Mouse (Mus musculus) limb, embryonic 14.5 days (tissue): ENCODE measurements around the gene Cdh5. TPM values are rescaled to one million over a fixed set of nuclear protein-coding genes. Genes with fewer than 3 reads are reported as not detected.

ENCODE experiments used
- ATAC-seq: fragments of 200-750 bp; cut with Nextera tagmentation; 2 replicates; pipeline ENCODE4 v1.8.0; 2017; ENCODE audit warnings: low read depth, moderate number of reproducible peaks, moderate TSS enrichment; ENCODE audit not compliant: low FRiP score
- DNase-seq: peaks from one replicate; pipeline ENCODE4 v3.0.0-alpha.2; 2015; ENCODE audit warnings: low spot score
- H3K27ac ChIP-seq: fragments of 300-500 bp; sonication (generic); replicated peaks from 2 replicates; pipeline ENCODE4 v1.5.1; 2014; ENCODE audit warnings: low read depth, mild to moderate bottlenecking, low read length, moderate library complexity, mixed read lengths
- H3K27me3 ChIP-seq: fragments of 300-500 bp; sonication (generic); 2 replicates; pipeline ENCODE4 v1.6.1; 2014; ENCODE audit warnings: low read length, mixed read lengths; ENCODE audit not compliant: control insufficient read depth, insufficient read depth
- H3K36me3 ChIP-seq: fragments of 300-500 bp; sonication (generic); 2 replicates; pipeline ENCODE4 v1.6.1; 2014; ENCODE audit warnings: mild to moderate bottlenecking, low read length, moderate library complexity, mixed read lengths; ENCODE audit not compliant: control insufficient read depth, insufficient read depth
- H3K4me1 ChIP-seq: fragments of 300-500 bp; sonication (generic); 2 replicates; pipeline ENCODE4 v1.6.1; 2014; ENCODE audit warnings: antibody characterized with exemption, low read length, mixed read lengths; ENCODE audit not compliant: control insufficient read depth, insufficient read depth
- H3K4me2 ChIP-seq: fragments of 300-500 bp; sonication (generic); replicated peaks from 2 replicates; pipeline ENCODE4 v1.6.1; 2014; ENCODE audit warnings: low read depth, mild to moderate bottlenecking, low read length, moderate library complexity; ENCODE audit not compliant: severe bottlenecking
- H3K4me3 ChIP-seq: fragments of 300-500 bp; sonication (generic); replicated peaks from 2 replicates; pipeline ENCODE4 v1.5.1; 2014; ENCODE audit warnings: low read length
- H3K9ac ChIP-seq: fragments of 300-500 bp; sonication (generic); 2 replicates; pipeline ENCODE4 v1.6.1; 2014; ENCODE audit warnings: mild to moderate bottlenecking, low read depth, low read length, moderate library complexity; ENCODE audit not compliant: severe bottlenecking
- H3K9me3 ChIP-seq: fragments of 300-500 bp; sonication (generic); 2 replicates; pipeline ENCODE4 v1.6.1; 2016; ENCODE audit warnings: low read length; ENCODE audit not compliant: control insufficient read depth
- POLR2A ChIP-seq: fragments of 200-500 bp; IDR thresholded peaks from 2 replicates; pipeline ENCODE4 v1.8.0; 2012; ENCODE audit warnings: inconsistent platforms, mild to moderate bottlenecking, moderate library complexity, borderline replicate concordance; ENCODE audit not compliant: insufficient read depth, insufficient read length; ENCODE audit errors: extremely low read depth
- WGBS: fragments of 180-500 bp; shearing (Covaris S2); extraction: QIAGEN DNeasy Blood & Tissue Kit; methylation state at CpG from one replicate; pipeline ENCODE4 v1.1.7; 2014; 5-methylcytosine and 5-hydroxymethylcytosine counted together
- polyA plus RNA-seq, 2 experiments: library from polyadenylated mRNA; depleted of rRNA in 1 of 2; stranded (reverse) in 1 of 2; unstranded in 1 of 2; fragments of >200 nt; fragmentation: Nextera tagmentation in 1 of 2; extraction: Ambion mirVana in 1 of 2; gene quantifications; 2 replicates each; pipeline versions ENCODE4 v1.2.1 to v1.2.3; 2012 to 2014

Cdh5 gene
- polyA plus RNA-seq, 2 experiments, result 34.6 to 58.0 TPM

DNA sequence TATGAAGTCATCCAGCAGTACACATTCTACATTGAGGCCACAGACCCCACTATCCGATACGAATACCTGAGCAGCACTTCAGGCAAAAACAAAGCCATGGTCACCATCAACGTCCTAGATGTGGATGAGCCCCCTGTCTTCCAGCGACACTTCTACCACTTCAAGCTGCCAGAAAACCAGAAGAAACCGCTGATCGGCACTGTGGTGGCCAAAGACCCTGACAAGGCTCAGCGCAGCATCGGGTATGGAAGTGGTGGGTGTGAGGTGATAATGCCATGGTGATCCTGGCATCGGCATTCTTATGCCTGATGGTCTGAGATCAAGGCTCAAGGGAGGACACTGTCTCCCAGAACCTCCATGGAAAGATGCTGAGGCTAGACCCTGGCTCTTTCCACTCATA, 29.5 kb downstream of the Cdh5 start:
- no peak for DNase-seq
- no peak for ATAC-seq
- no peaks in the 10 kb centered on the region for H3K4me1 ChIP-seq
- no peak overlapping the region for H3K4me3 ChIP-seq
- no peaks in the 10 kb centered on the region for H3K36me3 ChIP-seq
- H3K27ac ChIP-seq, result no peak overlapping the region
- no peak overlapping the region for H3K4me2 ChIP-seq
- TF ChIP-seq POLR2A, result no peak
- no peaks in the 10 kb centered on the region for H3K9me3 ChIP-seq
- no peaks in the 10 kb centered on the region for H3K27me3 ChIP-seq
- no peak overlapping the region for H3K9ac ChIP-seq
- 93% methylated on average over 9 of the region's 9 CpGs for WGBS

DNA sequence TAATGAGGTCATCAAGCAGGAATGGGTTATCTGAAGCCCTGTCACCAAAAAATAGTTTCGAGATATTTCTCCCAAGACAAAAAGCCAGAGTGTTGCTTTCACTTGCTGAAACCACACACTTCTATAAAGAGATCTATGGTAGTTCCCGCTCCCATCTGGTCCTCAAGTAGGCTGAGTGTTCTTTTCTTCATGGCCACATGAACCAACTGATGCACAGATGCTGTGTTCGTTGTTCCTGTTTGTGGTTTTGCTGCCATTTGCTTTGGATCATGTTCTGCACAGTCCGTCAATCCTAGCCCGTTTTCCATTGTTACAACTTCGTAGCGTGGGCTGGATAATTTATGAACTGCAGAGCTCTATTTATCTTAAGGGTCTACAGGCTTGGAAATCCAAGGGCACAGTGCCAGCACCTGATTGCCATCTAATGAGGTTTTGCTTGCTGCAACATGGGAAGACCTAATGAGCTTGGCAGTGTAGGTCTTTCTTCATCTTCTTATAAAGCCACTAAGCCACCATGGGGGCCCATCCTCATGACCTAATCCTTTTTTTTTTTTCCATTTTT, 30.1 kb downstream of the Cdh5 start:
- H3K4me3 ChIP-seq, result no peak overlapping the region
- H3K4me2 ChIP-seq, result no peak overlapping the region
- H3K36me3 ChIP-seq, result no peaks in the 10 kb centered on the region
- H3K27ac ChIP-seq, result no peak overlapping the region
- no peaks in the 10 kb centered on the region for H3K4me1 ChIP-seq
- TF ChIP-seq POLR2A, result no peak
- WGBS, result 68% methylated on average over 7 of the region's 7 CpGs
- no peak overlapping the region for H3K9ac ChIP-seq
- H3K9me3 ChIP-seq, result no peaks in the 10 kb centered on the region
- DNase-seq (no peak), ATAC-seq (no peak)
- no peaks in the 10 kb centered on the region for H3K27me3 ChIP-seq

DNA sequence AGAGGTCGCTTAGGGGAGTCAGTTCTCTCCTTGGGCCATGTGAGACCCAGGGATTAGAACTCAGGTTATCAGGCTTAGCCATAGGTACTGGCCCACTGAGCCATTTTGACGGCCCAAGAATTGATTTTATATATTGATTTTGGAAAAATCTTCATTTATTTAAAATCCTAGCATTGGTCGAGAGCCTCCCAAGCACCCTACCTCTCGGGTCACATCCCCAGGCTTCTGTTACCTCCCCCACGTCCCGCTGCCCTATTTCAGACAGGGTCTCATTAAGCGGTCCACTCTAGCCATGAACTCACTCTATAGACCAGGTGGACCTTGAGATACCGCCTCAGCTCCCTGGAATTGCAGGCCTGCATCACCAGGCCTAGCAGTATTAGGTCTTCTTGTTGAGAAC, 33.1 kb downstream of the Cdh5 start:
- TF ChIP-seq POLR2A, result no peak
- H3K9ac ChIP-seq, result no peak overlapping the region
- H3K27ac ChIP-seq, result no peak overlapping the region
- H3K4me3 ChIP-seq, result no peak overlapping the region
- ATAC-seq (no peak), DNase-seq (no peak)
- H3K4me2 ChIP-seq, result no peak overlapping the region
- H3K36me3 ChIP-seq, result no peaks in the 10 kb centered on the region
- no peaks in the 10 kb centered on the region for H3K9me3 ChIP-seq
- 90% methylated on average over 8 of the region's 8 CpGs for WGBS
- H3K27me3 ChIP-seq, result no peaks in the 10 kb centered on the region
- H3K4me1 ChIP-seq, result no peaks in the 10 kb centered on the region

DNA sequence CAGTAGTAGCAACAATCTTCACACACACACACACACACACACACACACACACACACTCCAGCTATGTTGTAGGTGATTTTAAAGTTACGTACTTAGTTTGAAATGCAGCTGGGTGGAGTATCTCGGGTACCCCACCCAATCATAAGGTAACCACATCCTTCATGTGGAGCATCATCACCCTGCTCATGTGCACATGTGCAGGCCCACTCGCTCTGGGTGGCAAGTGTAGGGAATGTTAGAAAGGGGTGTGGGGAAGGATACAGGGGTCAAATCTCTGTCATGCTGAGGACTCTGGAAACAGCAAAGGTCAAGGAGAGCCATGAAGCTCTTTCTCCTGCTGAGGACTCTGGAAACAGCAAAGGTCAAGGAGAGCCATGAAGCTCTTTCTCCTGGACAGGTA, 34.9 kb downstream of the Cdh5 start:
- no peak for TF ChIP-seq POLR2A
- no peak for DNase-seq
- no peak overlapping the region for H3K27ac ChIP-seq
- WGBS, result 82% methylated on average over 3 of the region's 3 CpGs
- no peaks in the 10 kb centered on the region for H3K9me3 ChIP-seq
- no peaks in the 10 kb centered on the region for H3K27me3 ChIP-seq
- no peak overlapping the region for H3K4me3 ChIP-seq
- no peak overlapping the region for H3K9ac ChIP-seq
- H3K36me3 ChIP-seq, result no peaks in the 10 kb centered on the region
- ATAC-seq, result no peak
- H3K4me1 ChIP-seq, result no peaks in the 10 kb centered on the region
- H3K4me2 ChIP-seq, result no peak overlapping the region

DNA sequence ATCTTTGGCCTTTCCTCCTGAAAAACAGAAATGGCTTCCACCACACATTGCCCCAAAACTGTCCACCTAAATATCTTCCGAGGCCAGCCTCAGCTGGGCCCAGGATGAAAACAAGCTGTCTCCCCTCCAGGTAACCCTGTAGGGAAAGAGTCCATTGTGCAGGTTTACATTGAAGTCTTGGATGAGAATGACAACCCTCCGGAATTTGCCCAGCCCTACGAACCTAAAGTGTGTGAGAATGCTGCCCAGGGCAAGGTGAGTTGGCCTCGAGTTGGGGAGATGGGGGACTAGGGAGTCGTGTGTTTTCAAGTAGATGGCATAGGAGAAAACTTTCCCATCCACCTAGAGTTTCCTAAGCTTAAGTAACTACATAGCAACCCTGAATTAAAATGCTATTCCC, 36.2 kb downstream of the Cdh5 start:
- Histone ChIP-seq H3K27me3 (no peaks in the 10 kb centered on the region), H3K4me3 (no peak overlapping the region), H3K36me3 (no peaks in the 10 kb centered on the region), H3K27ac (no peak overlapping the region), H3K4me2 (no peak overlapping the region), H3K9me3 (no peaks in the 10 kb centered on the region), H3K4me1 (no peaks in the 10 kb centered on the region), H3K9ac (no peak overlapping the region)
- 75% methylated on average over 5 of the region's 5 CpGs for WGBS
- no peak for DNase-seq
- no peak for TF ChIP-seq POLR2A
- no peak for ATAC-seq

DNA sequence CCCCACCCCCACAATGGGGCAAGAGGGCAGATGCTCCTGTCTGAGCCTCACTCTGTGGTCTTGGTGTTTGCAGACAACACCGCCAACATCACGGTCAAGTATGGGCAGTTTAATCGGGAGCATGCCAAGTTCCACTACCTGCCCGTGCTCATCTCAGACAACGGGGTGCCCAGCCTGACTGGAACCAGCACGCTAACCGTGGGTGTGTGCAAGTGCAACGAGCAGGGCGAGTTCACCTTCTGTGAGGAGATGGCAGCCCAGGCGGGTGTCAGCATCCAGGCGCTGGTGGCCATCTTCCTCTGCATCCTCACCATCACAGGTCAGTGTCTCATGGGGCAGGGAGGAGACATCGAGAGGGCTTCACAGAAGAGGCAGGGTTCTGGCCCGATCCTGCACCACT, 39.2 kb downstream of the Cdh5 start:
- WGBS, result 86% methylated on average over 13 of the region's 13 CpGs
- Histone ChIP-seq H3K4me2 (no peak overlapping the region), H3K9me3 (no peaks in the 10 kb centered on the region), H3K27ac (no peak overlapping the region), H3K36me3 (no peaks in the 10 kb centered on the region), H3K4me3 (no peak overlapping the region), H3K4me1 (no peaks in the 10 kb centered on the region), H3K27me3 (no peaks in the 10 kb centered on the region), H3K9ac (no peak overlapping the region)
- no peak for TF ChIP-seq POLR2A
- ATAC-seq, result no peak
- no peak for DNase-seq
